Mouse (Mus musculus) adrenal gland, adult 18-20 months (tissue): ENCODE data around the gene Gramd1c. TPM values are rescaled to one million over a fixed set of nuclear protein-coding genes. Genes with fewer than 3 reads are reported as not detected.

Source experiments
- DNase-seq, 2 experiments: peaks; one replicate each; pipeline ENCODE4 v3.0.0; 2021 to 2022; ENCODE audit warnings: low spot score in 2 of 2
- total RNA-seq, 2 experiments: library from RNA; stranded (reverse); gene quantifications; 1 replicate in 1 of 2; 2 replicates in 1 of 2; pipeline ENCODE4 v1.2.3; 2021

The Gramd1c gene
- total RNA-seq, 2 experiments from 2014 or later = 1.0 to 2.0 TPM

DNA sequence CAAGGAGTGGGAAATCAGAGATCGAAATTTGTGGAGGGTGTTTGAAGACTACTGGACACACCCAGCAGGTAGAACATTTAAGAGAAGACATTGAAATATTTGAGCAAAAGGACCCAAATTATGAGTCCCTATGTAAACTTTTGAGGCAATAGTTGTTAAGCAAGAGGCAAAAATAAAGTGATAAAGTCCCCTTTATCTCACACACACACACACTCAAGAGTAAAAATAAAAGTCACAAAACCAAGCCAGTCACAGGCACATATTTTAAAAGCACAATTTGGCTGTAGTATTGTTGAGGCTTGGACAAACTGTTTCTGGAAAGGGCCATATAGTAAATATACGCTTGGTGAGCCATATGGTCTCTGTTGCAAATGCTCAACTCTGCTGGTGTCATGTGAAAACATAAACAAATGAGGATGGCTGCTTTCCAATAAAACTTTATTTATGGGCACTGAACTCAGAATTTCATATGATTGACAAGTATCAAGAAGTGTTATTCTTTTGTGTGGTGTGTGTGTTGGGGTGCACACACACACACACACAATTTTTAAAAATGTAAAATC is 44.1 kb downstream of the Gramd1c start:
- no peak for DNase-seq

- no peak for DNase-seq
Observed at GRCm38 (mm10) chr16:44018372-44018771, 44.8 kb downstream of the Gramd1c start.

DNA sequence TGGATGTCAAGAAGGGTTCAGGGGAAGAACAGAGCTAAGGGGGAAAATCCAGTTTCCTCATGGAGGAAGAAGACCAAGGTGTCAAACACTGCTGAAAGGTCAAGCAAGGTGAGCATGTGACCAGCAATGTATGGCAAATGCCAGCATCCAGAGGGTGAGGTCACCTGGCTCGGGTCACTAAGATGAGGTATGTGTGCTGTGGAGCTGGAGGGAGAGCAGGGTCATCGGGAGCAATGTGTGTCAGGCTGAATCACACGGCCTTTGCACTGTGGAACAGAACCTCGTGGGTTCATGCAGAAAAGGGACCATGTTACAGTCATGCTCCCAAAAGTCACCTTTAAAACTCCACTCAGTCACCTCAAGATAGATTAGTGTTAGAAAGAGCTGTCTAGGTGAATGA is 45.4 kb downstream of the Gramd1c start:
- no peak for DNase-seq

- DNase-seq = peak in 1 of 2 experiments; percentile 4
Observed at GRCm38 (mm10) chr16:44016164-44016563, 47.0 kb downstream of the Gramd1c start.

DNA sequence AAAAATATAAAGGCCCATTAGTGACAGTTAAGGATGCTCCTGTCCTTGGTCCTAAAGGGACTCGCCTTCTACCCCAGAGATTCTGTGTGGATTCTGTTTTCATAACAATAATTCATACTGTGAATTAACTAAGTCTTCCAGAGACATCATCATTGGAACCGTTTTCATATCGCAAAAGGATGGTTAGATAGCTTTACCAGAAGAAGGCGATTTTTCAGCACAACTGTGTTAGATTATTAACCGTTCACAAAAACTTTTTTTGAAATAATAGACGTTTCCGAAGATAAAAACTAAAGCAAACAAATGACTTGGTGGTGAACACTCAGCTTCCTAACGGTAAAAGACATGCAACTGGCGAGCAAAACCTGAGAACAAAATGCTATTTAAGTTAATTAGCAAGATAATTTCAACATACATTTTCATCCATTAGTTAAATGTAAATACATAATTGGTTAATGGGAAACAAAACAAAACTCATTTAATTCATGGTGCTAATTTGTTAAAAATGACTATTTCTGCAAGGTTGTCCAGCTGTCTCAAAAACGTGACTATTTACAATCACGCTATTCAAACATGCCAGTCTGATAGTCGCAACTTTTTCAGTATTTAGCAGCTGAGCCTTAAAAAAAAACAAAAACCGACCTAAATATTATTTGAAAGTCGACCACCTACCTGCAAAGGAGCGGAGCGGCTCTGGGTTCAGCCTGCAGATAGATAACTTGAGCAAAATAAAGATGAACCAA is 47.6 kb downstream of the Gramd1c start:
- no peak for DNase-seq

DNA sequence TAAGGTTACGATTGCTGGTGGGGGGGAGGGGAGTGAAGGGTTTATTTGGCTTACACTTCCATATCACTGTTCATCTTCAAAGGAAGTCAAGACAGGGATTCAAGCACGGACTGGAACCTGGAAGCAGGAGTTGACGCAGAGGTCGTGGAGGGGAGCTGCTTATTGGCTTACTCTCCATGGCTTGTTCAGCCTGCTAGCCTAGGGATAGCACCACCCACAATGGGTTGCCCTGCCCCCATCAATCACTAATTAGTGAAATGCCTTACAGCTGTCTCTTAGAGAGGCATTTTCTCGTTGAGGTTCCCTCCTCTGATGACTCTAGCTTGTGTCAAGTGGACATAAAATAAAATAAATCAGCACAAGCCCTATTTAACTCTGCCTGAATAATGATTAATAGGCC is 52.1 kb downstream of the Gramd1c start:
- DNase-seq = no peak

DNA sequence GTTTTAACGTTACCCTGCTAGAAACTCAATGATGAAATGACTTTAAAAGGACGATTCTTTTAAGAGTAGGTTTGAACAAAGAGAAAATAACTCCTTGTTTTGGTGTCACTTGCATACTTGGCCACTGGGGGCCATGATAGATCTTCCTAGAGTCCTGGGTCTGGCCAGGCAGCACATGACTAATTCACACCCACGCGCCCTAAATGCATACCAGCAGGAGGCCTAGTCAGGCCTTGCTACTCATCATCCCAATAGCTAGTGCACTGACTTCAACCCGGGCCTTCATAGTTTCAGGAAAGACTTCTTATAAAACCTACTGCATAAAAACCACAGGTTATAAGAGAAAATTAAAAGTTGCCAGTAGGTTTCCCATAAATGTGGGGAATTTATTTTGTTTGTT is 61.1 kb downstream of the Gramd1c start:
- no peak for DNase-seq

DNA sequence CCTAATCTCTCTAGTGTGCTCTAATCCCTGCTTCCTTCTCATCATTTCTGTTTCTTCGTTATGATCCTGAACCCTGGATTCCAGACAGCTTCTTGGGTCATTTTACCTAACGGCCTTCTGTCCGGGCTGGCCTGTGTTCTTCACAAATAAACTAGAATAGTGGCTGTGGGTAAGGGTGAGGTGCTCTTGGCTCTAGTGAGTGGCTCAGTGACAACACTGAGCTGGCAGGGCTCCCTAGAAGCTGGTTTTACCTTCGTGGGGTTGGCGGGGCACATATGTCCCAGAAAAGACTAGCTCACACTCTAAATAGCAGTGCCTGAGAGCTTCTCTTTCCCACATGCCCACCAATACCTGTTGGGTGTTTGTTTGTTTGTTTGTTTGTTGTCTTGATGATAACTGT is 63.6 kb downstream of the Gramd1c start:
- no peak for DNase-seq

GRCm38 (mm10) chr16:43999111-43999510 is 64.0 kb downstream of the Gramd1c start:
- no peak for DNase-seq

DNA sequence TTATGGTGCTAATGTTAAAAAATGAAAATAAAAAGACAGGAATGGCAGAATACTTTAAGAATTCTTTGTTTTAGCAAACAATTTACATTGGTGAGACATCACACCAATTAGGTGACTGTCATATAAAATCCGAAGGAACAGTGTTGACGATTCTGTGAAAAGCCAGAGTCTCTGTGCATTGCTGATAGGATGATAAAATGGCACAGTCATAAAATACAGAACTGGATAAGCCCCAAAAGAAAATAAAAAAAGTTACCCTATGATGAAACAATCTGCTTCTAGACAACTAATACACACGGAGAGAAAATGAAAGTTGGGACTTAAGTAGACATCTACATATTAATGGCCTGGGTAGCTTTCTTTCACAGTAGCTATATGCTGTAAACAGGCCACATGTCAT is 68.5 kb downstream of the Gramd1c start:
- no peak for DNase-seq

DNA sequence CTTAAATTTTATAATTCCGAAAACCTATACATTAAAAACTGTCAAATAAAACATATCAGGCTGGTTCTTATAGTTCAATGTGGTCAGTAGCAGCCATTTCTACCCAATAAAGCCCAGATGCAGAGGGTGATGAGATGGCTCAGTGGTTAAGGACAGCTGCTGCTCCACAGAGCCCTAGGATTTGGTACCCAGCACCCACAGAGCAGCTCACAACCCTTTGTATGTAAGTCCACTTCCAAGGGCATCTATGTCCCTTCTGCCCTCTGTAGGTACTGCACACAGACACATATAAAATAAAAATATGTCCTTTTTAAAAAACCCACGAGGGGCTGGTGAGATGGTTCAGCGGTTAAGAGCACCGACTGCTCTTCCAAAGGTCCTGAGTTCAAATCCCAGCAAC is 76.8 kb downstream of the Gramd1c start:
- no peak for DNase-seq

- DNase-seq = no peak
Observed at GRCm38 (mm10) chr16:43980110-43980609, 83.0 kb downstream of the Gramd1c start.

DNA sequence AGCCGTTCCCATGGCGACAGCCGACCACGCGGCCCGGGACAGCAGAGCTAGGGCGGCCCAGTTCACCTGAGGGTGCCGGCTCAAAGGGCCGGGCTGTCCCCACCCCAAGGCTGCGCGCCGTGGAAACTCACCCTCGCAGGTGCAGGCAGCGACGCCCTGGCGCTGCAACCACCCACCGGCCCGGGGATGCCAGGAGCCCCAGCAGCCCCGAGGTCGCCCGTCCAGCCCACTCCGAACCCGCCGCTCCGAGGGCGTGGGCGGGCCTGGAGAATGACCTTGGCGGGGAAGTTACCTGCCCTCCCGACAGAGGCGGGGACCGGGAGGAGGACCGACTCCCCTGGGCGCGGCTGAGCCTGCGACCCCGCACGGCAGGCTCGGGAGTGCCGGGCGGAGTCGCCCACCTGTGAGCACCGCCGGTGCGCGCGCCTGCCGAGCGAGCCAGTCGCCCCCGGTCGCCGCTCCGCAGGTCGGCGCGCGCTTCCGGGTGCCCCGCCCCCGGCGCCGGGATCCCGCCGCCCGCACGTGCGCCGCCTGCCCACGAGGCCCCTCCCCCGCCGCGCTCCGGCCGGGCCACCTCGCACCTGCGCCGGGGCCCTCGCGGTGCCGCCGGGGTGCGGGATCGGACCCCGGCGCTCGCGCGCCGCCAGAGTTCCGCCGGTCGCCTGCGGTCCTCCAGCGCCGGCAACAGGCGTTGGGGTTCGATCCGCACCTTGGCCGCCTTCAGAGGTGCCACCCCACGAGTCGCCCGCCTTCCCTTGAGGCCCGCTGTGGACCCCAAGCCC is 83.6 kb downstream of the Gramd1c start, which contains the start of gene Zdhhc23:
TSS of gene Zdhhc23 (minus strand) at position 464 of the 782 bp plus-strand sequence.
- DNase-seq = peak; percentile 37 to 46

- DNase-seq = no peak
Observed at GRCm38 (mm10) chr16:43979010-43979327, 84.2 kb downstream of the Gramd1c start.

DNA sequence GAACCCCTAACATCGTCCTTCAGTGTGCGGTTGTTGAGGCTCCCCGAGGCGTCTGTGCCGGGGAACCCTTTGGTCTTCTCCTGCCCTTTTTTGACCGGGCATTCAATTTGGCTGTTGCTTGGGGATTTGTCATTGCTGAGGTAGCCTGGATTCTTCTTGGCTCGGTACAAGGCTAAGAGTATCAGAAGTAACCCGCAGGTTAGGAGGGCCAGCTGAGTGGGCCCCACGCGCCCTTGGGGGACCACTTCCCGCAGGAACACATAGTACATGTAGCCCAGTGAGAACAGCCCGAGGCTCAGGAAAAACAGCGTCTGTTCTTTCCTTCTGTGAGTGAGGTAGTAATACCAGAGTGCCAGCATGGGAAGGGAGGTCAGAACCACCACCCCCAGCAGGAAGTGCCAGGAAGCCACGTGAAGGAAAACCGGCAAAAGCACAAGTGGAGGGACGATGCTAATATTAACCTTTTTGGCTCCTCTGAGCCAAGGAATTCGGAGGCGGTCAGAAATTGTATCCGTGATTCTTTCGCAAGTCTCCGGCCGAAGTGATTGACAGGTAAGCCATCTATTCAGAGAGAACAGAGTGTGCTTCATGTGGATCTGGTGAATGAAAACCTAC is 89.4 kb downstream of the Gramd1c start:
- no peak for DNase-seq

DNA sequence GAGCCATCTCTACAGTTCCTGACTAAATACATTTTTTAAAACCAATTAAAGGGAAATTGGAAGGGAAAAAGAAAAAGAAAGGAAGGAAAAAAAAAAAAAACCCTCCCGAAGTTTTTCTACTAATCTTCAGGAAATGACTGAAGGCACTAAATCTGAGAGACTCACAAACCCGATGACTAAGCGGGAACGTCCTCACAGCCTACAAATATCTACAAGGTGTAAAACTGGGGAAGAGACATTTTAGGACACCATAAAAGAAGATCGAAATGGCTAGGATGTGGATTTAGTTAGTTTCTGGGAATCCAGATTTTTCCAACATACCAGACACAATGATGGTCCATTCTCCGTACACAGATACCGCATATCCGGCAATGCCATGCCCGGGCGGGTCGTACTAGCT is 90.0 kb downstream of the Gramd1c start:
- DNase-seq = no peak

GRCm38 (mm10) chr16:43972391-43972790 is 90.8 kb downstream of the Gramd1c start:
- DNase-seq = no peak

DNA sequence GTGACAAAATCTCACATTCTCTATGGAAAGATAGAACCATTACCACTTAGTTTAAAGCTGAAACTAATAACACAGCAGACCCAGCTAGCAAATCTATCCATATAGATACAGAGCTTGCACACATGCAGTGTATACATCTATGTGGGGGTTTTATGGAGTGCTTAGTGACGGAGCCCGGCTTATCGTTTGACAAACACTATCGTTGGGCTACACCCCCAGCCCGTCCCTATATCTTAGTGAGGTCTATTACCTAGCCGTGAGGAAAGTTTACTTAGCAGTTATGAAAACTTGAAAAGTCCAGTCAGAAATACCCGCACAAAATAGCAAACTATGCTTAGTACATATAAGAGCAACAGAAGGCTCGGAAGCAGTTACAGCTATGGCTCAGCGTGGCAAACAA is 91.4 kb downstream of the Gramd1c start:
- no peak for DNase-seq

GRCm38 (mm10) chr16:43971189-43971588 is 92.0 kb downstream of the Gramd1c start:
- DNase-seq = no peak

- DNase-seq = no peak
Observed at GRCm38 (mm10) chr16:43970426-43970825, 92.7 kb downstream of the Gramd1c start.

DNA sequence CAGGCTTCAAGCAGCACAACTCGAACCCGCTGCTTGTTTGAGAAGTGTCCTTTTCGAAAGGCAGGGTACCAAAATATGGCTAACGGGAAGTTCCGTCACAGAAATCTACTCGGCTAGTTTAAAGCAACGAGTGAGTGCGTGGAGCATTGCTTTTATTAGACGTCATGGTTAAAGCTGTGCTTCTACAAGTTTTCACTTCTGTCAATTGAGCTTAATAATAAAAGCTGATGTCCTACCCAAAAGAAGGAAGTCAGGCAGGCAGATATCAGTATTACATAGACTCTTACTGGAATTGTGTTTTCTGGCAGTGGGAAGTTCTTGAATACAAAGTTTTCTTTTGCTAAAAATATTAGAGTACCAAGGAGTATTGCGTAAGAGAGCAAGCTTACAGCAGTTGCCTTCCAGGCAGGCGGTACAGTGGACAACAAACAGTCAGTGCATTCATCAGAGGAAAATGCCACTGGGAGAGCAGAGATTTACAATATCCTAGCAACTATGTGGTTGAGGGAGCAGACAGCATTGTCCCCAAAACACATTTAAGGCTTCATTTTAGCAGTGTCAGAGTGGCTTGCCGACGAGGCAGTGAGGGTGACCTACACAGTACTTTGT is 97.3 kb downstream of the Gramd1c start:
- no peak for DNase-seq
